Mouse (Mus musculus) ES-Bruce4 (cell line): ENCODE results near the gene Klrb1b.

Source experiments
- CTCF ChIP-seq: IDR thresholded peaks from one replicate; pipeline ENCODE4 v1.8.1; 2011; ENCODE audit warnings: low read depth, low read length
- EP300 ChIP-seq: IDR thresholded peaks from 2 replicates; pipeline ENCODE4 v1.6.1; 2011; ENCODE audit warnings: low read depth, low read length; ENCODE audit not compliant: insufficient read depth
- POLR2A ChIP-seq: IDR thresholded peaks from one replicate; pipeline ENCODE4 v1.8.1; 2011; ENCODE audit warnings: low read length; ENCODE audit not compliant: insufficient read depth

DNA sequence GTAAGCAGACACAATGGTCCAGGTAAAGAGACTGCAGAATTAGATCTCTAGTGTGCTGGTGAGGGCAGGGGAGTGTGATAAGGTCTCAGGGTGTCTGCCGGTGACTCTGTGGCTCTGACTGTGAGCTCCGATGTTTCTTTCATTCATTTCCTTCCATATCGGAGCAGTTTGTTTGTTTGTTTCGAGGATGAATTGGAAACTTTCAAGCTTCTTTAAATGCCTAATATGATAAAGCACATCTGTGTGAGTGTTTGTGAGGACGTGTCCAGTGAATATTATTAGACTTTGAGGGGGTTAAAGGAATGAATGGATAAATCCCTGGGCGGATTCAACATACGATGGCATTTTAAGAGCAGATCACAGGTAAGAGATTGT is 26.2 kb downstream of the Klrb1b start:
- no peak for TF ChIP-seq POLR2A
- no peak for TF ChIP-seq CTCF
- TF ChIP-seq EP300 = no peak
